Mouse (Mus musculus): ENCODE data around the gene Thsd7a.

The Thsd7a gene

DNA sequence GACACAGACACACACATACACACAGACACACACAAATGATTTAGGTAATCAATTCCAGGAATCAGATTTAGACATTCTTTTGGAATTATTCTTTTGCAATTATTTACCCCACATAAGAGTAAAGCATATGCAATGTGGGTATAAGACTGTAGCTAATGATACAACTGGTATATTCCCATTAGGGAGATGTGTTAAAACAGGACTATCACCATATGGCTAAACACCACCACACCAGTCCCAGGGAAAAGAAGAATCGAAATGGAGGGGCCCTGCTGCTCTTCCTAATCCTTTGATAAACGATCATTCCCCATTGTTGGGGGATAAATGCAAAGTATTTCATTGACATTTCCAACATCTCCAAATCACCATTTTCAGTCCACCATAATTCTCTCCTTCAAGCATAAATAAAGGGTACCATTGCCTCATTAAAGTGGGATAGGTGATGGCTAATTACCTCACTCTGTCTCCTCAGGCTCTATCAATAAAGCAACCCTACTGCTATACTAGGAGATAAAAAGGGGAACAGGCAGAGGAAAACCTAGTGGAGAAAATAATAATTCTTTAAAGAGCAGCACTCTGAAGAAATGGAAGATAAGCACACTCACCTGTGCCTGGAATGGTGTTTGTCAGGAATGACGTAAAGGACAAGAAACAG, 400.0 kb downstream of the Thsd7a start:
- in situ Hi-C loops (cut with MboI; ENCODE audit: low pct_unique_long_range_greater_than_20kb in 1 of 2, low sequenced_read_pairs in 2 of 2, unreplicated experiment in 1 of 2), result loop anchor here in 1 of 2 experiments (25.0 kb wide), 1 partner anchor 813 kb away; no protein-coding TSS in a partner anchor

DNA sequence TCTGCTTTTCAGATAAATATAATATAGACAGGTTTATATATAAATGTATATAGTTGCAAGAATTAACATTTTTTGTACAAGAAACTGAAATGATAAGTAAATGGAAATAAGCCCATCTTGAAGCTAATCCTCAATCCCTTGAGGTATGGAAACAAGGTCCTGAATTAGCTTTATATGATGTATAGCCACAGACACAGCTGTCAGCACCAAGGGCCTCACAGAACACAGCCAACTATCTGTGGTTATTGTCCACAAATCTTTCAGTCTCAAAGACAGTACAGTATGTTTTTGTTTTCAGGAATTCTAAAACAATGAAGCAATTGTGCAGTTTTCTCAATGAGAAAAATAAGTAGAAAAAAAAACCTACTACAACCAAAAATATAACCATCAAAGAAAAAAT, 400.5 kb downstream of the Thsd7a start:
- in situ Hi-C loops (cut with MboI; ENCODE audit: low pct_unique_long_range_greater_than_20kb in 1 of 2, low sequenced_read_pairs in 2 of 2, unreplicated experiment in 1 of 2), result loop anchor here in 1 of 2 experiments (25.0 kb wide), 1 partner anchor 814 kb away; no protein-coding TSS in a partner anchor

- in situ Hi-C loops (cut with MboI; ENCODE audit: low pct_unique_long_range_greater_than_20kb in 1 of 2, low sequenced_read_pairs in 2 of 2, unreplicated experiment in 1 of 2), result loop anchor here in 1 of 2 experiments (25.0 kb wide), 1 partner anchor 825 kb away; no protein-coding TSS in a partner anchor
Observed at GRCm38 (mm10) chr6:12336590-12337584, 412.3 kb downstream of the Thsd7a start.

DNA sequence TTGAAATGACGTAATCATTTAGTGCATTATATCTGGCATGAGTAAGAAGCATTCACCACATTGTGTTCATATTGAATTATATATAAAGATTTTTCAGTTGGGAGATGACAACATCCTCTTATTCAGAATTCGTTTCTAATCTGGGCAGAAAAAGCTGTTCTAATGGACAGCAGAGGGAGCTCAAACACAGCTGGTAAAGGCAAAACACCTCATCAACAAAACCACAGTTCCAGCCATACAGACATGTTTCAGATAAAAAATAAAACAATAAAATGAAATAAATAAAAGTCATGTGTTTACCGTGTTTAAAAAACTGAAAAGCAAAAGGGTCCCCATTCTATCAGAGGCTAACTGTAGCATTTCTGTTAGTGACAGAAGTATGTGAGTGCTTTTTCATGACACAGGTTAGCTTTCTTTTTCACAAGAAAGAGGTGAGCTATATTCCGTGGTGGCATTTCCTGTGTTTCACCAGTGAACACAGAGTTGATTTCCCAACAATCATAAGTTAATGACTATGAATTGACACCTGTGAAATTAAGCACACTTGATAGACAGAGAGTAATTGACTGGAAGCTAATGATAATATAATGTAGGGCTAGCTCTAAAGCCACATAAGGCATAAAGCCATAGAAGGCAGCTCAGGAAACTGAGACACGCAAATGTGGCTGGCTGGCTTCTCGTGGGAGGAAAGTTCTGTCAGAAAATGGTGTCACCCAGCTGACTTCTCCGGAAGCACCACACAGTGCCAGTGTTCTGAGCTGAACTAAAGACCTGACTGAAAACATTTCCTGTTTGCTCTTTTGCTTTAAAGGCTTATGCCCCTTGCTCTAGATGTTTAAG, 433.9 kb downstream of the Thsd7a start:
- in situ Hi-C loops (cut with MboI; ENCODE audit: low pct_unique_long_range_greater_than_20kb in 1 of 2, low sequenced_read_pairs in 2 of 2, unreplicated experiment in 1 of 2), result loop anchor here in 1 of 2 experiments (25.0 kb wide), 1 partner anchor 822 kb away; no protein-coding TSS in a partner anchor

DNA sequence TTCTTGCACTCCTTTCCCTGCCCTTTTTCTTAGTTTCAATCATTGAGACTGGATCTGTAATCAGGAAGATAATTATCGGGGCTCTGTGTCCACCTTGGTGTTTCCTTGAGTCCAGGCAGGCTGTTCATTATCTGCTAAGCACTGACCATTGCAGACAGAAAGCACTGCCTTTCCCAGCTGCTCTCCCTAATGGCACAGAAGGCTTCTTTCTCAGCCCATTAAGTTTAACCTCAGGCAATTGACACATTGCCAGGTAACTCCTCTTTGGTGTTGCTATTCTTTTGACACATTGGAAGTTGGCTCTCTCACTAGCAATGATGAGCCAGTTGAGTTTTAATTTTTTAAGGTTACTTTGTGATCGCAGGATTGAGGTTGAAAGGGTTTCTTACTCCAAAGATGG, 441.7 kb downstream of the Thsd7a start:
- in situ Hi-C loops (cut with MboI; ENCODE audit: low pct_unique_long_range_greater_than_20kb in 1 of 2, low sequenced_read_pairs in 2 of 2, unreplicated experiment in 1 of 2), result loop anchor here in 1 of 2 experiments (25.0 kb wide), 1 partner anchor 830 kb away; no protein-coding TSS in a partner anchor

DNA sequence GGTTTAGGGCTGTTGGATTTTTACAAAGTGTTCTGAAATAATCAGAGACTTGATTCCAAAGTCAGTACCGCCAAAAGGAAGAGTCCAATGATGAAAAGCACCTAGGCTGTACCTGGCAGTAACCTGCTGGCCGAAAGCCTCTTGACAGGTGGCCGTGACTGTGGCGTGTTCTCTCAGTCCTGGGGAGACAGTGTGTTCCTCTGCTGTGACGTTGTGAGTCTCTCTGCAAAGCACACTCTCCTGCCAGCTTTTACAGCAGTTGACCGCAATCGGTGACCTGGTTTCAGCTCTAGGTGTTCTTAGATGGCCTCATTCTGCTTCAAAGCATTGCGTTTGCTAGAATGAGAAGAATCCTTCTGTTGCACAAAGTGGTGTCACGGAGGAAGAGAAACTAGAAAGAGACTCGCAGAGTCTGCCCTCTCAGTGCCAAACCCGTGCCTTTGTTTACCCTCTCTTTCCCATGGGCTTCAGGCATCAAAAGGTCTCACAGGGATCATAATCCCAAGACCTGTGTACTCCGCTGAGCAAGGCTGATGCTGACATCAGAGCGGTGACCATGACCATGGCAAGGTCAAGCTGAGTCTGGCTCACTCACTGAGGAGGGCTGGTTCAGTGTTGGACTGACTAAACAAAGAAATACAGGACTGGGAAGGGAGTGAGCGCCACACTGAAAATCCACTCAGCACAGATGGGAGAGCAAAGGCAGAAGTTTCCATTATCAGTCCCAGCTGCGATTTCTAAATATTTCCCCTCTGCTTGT, 486.4 kb downstream of the Thsd7a start:
- in situ Hi-C loops (cut with MboI; ENCODE audit: low pct_unique_long_range_greater_than_20kb in 1 of 2, low sequenced_read_pairs in 2 of 2, unreplicated experiment in 1 of 2), result loop anchor here in 1 of 2 experiments (25.0 kb wide), 1 partner anchor 351 kb away; the partner anchor contains the start of genes Ndufa4 and Phf14

Data from mouse embryonic stem cell (cell line).